Mouse (Mus musculus): ENCODE measurements at regions not wholly inside any gene's neighbourhood (a gene's known extent, or its start where the extent isn't known, plus 50 kb on each side); places are given as distances from the start of the nearest gene placed in this dataset.

GRCm38 (mm10) chr5:49761054-49761453 lies 236.3 kb upstream of the Kcnip4 start:
- H3K4me1 ChIP-seq (ENCODE audit: control insufficient read depth in 1 of 2, insufficient read depth in 2 of 2, low read length in 2 of 2): no peaks in the 10 kb centered on the region
- DNase-seq (ENCODE audit: low read depth, low spot score): no peak
- TF ChIP-seq MXI1 (IDR thresholded peaks at IDR 0.05; ENCODE audit: low read depth, low read length) (no peak), GATA1 (IDR thresholded peaks at IDR 0.05; ENCODE audit: low read depth, low read length) (no peak), NRF1 (IDR thresholded peaks at IDR 0.05; ENCODE audit: insufficient read depth, low read depth, low read length, poor library complexity, severe bottlenecking) (no peak), ZC3H11A (IDR thresholded peaks at IDR 0.05; ENCODE audit: low read depth, low read length) (no peak), ELF1 (IDR thresholded peaks at IDR 0.05; ENCODE audit: low read depth, low read length) (no peak), GABPA (IDR thresholded peaks at IDR 0.05; ENCODE audit: low read depth, low read length) (no peak)
- no peak overlapping the region for H3K9ac ChIP-seq (ENCODE audit: control insufficient read depth, low read depth, low read length, poor library complexity, severe bottlenecking)
- no peak overlapping the region for H3K27ac ChIP-seq (ENCODE audit: control insufficient read depth, low read depth, low read length)
- H3K27me3 ChIP-seq (ENCODE audit: control insufficient read depth in 1 of 2, insufficient read depth in 2 of 2, low read length in 2 of 2): no peaks in the 10 kb centered on the region
- no peak overlapping the region for H3K4me3 ChIP-seq (ENCODE audit: control insufficient read depth in 1 of 2, insufficient read depth in 1 of 2, low read depth in 2 of 2, low read length in 2 of 2)
- H3K36me3 ChIP-seq (ENCODE audit: control insufficient read depth in 1 of 2, insufficient read depth in 2 of 2, low read length in 2 of 2): no peaks in the 10 kb centered on the region
- no peaks in the 10 kb centered on the region for H3K9me3 ChIP-seq (replicated peaks; ENCODE audit: insufficient read depth, low read length)
- H3K79me2 ChIP-seq (ENCODE audit: control insufficient read depth, insufficient read depth, low read length, poor library complexity): no peaks in the 10 kb centered on the region

GRCm38 (mm10) chr5:49755531-49755930 lies 230.8 kb upstream of the Kcnip4 start:
- Histone ChIP-seq H3K4me1 (ENCODE audit: control insufficient read depth in 1 of 2, insufficient read depth in 2 of 2, low read length in 2 of 2) (no peaks in the 10 kb centered on the region), H3K36me3 (ENCODE audit: control insufficient read depth in 1 of 2, insufficient read depth in 2 of 2, low read length in 2 of 2) (no peaks in the 10 kb centered on the region), H3K9ac (ENCODE audit: control insufficient read depth, low read depth, low read length, poor library complexity, severe bottlenecking) (no peak overlapping the region), H3K27ac (ENCODE audit: control insufficient read depth, low read depth, low read length) (no peak overlapping the region), H3K79me2 (ENCODE audit: control insufficient read depth, insufficient read depth, low read length, poor library complexity) (peaks cover 1% of the 10 kb centered on the region), H3K27me3 (ENCODE audit: control insufficient read depth in 1 of 2, insufficient read depth in 2 of 2, low read length in 2 of 2) (peaks cover 0 to 1% of the 10 kb centered on the region in 2 experiments; a peak in 2 of 4 replicates), H3K4me3 (ENCODE audit: control insufficient read depth in 1 of 2, insufficient read depth in 1 of 2, low read depth in 2 of 2, low read length in 2 of 2) (no peak overlapping the region), H3K9me3 (replicated peaks; ENCODE audit: insufficient read depth, low read length) (no peaks in the 10 kb centered on the region)
- no peak for DNase-seq (ENCODE audit: low read depth, low spot score)
- TF ChIP-seq UBTF (IDR thresholded peaks at IDR 0.05; ENCODE audit: borderline replicate concordance, insufficient read depth, low read depth, low read length): no peak
- no peak for TF ChIP-seq SMC3 (IDR thresholded peaks at IDR 0.05; ENCODE audit: low read depth, low read length)
- no peak for TF ChIP-seq MAFK (IDR thresholded peaks at IDR 0.05; ENCODE audit: borderline replicate concordance, low read depth, low read length)
- no peak for TF ChIP-seq POLR2A (IDR thresholded peaks at IDR 0.05; ENCODE audit: control insufficient read depth in 1 of 2, insufficient read depth in 1 of 2, low read depth in 1 of 2, low read length in 2 of 2, poor library complexity in 1 of 2)
- no peak for TF ChIP-seq TAL1 (IDR thresholded peaks at IDR 0.05; ENCODE audit: low read length)
- TF ChIP-seq ZC3H11A (IDR thresholded peaks at IDR 0.05; ENCODE audit: low read depth, low read length): no peak
- no peak for TF ChIP-seq BHLHE40 (IDR thresholded peaks at IDR 0.05; ENCODE audit: borderline replicate concordance, low read depth, low read length)
- no peak for TF ChIP-seq CTCF (IDR thresholded peaks at IDR 0.05 in 2 of 3, conservative IDR thresholded peaks at IDR 0.05 in 1 of 3; ENCODE audit: control insufficient read depth in 1 of 3, insufficient read depth in 1 of 3, low read depth in 2 of 3, low read length in 3 of 3, poor library complexity in 1 of 3, severe bottlenecking in 1 of 3)
- TF ChIP-seq ZKSCAN1 (IDR thresholded peaks at IDR 0.05; ENCODE audit: low read depth, low read length): no peak
- no peak for TF ChIP-seq ZNF384 (IDR thresholded peaks at IDR 0.05; ENCODE audit: low read depth, low read length)
- no peak for TF ChIP-seq RAD21 (IDR thresholded peaks at IDR 0.05; ENCODE audit: low read depth, low read length)
- no peak for TF ChIP-seq ETS1 (IDR thresholded peaks at IDR 0.05; ENCODE audit: low read depth, low read length)
- TF ChIP-seq RCOR1 (IDR thresholded peaks at IDR 0.05; ENCODE audit: low read depth, low read length): no peak
- no peak for TF ChIP-seq ELF1 (IDR thresholded peaks at IDR 0.05; ENCODE audit: low read depth, low read length)

All from MEL (cell line).